Mouse (Mus musculus): ENCODE measurements around the gene Npy.
A peak's percentile ranks its signal among the peaks of the same experiment; 100 is the strongest.

The Npy gene

DNA sequence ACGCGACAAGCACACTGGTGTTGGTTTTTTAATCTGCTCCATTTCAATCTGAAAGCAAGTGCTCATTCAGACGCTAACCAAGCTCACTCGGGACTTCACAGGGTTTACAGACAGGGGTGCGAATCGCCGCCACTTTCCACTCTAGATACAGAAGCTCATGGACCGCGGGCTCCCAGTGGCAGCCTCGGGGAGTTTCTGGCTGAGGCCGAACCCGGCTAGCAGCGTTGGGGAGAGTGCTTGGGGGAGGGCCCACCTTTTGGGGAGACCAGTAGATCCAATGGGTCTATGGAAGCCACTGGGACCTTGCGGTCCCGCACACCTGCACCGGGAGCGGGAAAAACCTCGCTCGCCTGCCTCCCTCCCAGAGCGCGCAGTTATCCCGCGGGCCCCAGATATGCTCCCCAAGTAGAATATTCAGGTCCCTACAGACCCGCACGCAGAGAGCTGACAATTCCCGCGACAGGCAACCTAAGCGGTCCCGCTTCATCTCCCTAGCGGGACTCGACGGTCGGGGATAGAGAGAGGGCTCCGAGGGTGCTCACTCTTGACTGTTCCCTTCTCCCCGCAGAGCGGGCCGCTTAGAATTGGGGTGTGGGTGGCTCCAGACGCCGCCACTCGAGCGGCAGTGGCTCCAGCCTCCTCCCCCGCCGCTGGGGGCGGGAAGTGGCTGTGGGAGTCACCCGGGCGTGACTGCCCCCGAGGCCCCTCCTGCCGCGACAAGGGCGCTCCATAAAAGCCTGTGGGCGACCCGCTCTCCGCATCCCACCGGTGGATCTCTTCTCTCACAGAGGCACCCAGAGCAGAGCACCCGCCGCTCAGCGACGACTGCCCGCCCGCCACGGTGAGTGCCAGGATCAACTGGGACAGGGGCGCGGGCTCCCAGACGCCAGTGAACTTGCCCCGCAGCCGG is at the start of gene Npy:
Npy (plus strand) TSS at position 750 of the 910 bp plus-strand sequence.
- no peak for DNase-seq (ENCODE audit: extremely low spot score, low read depth, low spot score)

DNA sequence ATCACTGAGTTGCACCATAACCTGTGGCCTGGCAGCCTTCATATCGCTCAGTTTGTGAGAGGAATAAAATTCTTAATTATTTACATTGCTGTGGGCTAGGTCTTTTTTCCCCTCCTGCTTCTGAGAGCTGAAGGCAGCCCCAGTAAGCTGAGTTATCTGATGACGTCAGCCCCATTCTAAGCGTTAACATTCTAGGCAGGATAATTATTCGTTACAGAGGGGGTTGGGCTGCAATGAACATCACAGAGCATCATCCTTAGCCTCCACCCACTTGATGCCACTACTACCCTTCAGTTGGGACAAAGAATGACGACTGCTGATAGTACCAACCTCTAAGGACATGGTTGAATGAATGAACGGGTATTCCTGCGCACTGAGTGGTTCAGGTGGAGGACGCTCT is 47.5 kb upstream of the Npy start:
- no peak for DNase-seq (ENCODE audit: extremely low spot score, low read depth, low spot score)

DNA sequence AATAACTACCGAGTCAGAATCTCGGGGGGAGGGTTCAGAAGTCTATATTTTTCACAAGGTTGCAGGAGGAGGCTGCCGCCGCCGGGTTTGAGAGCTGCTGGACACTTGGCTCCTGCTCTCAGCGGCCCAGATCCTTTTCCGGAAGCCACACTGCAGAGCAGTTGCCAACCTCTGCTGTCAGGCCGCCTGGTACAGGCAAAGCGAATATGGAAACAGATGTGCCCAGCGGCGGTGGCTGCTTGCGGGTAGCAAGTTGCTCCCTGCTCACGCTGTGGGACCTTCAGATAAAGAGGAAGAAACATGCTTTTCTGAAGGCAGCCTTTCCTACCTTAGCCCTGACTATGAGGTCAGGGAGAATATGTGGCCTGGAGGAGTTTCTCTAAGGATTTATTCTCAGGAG is 44.4 kb upstream of the Npy start:
- no peak for DNase-seq (ENCODE audit: extremely low spot score, low read depth, low spot score)

DNA sequence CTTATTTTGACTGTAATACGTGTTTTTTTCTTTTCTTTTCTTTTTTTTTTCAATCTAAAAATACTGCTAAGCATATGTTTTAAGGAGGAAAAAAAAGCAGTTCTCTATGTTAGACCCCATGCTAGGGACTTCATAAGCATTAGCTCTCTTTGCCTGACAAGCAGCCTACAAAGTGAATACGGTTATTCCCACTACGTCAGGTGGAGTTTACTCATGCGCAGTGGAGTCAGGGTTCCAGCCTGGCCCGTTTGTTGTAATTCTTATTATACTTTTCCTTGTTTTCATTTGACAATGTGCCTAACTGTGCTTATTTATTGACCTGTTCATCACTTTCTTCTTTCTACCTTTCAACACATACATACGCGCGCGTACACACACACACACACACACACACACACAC is 43.8 kb upstream of the Npy start:
- no peak for DNase-seq (ENCODE audit: extremely low spot score, low read depth, low spot score)

DNA sequence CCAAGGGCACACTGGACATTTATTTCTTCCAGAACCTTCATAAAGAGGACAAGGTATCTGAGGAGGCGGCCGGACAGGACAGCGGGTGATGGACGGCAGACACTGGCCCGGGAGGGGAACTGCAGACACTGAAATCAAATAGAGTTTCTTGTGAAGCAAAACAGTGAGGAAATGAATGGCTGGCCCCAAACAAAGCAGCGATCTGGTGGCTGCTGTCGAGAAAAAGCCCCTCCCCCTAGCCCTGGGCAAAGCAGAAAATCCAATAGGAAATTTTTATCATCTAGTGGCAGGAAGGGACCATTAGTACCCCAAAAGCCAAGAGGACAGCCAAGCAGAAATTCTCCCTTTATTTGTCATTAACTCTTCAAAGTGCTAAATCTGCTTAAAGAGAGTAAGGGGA is 42.9 kb upstream of the Npy start:
- no peak for DNase-seq (ENCODE audit: extremely low spot score, low read depth, low spot score)

DNA sequence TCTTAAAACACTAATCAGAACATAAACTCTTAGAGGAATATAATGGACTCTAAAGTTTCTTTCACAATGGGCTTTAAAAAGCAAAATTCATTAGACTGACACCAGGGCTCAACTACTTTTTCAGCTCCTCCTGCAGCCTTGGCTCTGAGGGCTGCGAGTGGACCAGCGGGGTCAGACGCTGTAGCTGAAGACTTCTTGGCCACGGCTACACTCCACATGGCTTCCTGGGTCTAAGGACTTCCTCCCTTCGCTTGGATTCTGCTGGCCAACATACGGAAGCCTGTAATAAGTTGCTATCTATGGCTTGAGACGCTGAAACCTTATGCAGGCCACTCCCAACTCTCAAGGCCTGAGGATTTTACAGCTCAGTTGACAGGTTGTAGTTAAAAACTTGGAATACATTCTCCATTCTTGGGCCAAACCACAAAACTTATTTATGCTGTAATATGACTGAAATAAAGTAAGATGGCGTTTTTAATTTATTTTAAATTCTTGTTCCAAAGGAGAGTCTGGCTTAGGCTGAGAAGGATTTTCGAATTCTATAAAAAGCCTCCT is 41.6 kb upstream of the Npy start:
- no peak for DNase-seq (ENCODE audit: extremely low spot score, low read depth, low spot score)

DNA sequence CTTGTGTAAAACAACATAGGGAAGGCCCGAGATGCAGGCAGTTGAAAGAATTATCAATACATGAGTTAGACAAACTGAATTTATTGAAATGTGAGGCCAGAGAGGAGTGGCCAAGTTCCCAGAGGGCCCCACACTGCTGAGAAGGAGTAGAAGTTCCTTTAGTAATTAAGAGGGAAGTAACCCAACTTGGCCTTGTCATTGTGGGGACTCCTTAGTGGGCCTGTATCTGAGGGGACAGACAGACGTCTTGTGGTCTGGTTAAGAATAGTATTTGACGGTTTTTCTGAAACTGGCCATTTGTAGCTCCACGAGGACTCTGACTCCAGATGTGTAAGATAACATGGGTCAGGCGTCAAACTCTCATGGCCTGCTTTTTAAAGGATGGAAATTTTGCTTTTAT is 40.7 kb upstream of the Npy start:
- DNase-seq (ENCODE audit: extremely low spot score, low read depth, low spot score), result no peak

DNA sequence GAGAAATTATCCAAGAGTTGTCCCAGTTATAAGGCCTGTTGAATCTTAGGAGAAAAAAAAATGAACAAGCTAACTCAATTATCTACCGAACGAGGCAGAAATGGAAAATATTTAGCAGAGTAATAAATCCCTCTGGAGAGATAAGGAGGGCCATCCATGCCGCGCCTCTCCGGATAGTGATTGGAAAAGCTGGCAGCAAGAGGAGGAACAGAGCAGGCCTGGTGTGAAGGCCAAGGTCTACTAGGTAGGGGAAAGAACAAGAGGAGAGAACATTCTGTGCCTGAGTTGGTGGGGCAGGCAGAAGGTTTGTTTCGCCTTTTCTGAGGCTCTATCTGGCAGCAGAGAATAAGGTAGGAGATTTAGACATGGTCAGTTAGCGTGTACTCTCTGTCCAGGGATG is 39.8 kb upstream of the Npy start:
- no peak for DNase-seq (ENCODE audit: extremely low spot score, low read depth, low spot score)

DNA sequence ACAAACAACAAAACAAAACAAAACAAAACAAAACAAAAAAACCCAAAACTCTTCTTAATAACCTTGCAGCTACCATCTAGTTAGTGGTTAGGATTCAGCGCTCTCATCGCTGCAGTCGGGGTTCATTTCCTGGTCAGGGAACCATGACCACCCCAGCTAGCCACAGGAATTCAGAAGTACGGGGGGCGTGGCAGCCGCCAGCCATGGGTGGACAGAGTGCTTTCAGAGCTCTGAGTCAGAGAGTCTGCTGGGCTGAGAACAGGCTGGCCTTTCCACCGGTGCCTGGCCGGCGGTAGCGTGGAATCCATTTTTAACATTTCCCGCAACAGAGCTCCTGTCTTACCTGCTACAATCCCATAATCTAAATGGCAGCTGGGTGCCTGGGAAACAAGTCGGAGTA is 30.0 kb upstream of the Npy start:
- DNase-seq (ENCODE audit: extremely low spot score, low read depth, low spot score), result no peak

DNA sequence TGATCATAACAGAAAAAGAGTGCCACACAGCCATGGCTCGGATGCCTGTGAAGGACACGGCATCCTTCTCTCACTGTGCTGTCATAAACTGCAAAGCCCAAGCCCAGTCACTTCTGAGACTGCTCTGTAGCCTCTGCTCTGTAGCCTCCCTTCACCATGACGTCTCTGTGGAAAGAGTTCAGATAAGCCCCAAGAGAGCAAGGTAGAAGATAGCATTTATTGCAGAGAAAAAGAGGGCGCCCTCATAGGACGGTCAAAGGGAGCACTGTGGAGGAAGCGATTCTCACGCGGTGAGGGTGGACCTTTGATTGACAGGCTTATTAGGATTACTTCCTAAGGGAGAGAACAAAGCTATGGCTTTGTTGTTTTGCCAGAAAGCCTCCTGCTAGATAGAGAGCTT is 18.4 kb upstream of the Npy start:
- DNase-seq (ENCODE audit: extremely low spot score, low read depth, low spot score), result no peak

DNA sequence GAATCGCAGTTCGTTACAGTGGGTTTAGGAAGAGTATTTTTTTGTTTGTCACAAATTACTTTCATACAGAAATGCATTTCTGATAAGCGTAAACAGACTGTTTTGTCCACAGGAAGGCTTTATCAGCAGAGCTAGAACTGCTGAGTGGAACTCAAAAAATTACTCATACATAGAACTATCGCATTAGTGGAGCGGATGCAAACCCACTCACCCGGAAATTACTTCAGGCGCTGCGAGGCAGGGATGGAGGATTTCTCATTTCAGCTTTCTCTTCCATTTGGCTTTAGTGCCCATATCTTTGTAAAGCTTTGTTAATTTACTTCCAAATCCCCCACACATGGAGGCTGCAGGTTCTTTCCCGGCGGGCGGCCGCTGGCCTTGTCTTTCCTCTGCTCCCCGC is 14.4 kb upstream of the Npy start:
- no peak for DNase-seq (ENCODE audit: extremely low spot score, low read depth, low spot score)

DNA sequence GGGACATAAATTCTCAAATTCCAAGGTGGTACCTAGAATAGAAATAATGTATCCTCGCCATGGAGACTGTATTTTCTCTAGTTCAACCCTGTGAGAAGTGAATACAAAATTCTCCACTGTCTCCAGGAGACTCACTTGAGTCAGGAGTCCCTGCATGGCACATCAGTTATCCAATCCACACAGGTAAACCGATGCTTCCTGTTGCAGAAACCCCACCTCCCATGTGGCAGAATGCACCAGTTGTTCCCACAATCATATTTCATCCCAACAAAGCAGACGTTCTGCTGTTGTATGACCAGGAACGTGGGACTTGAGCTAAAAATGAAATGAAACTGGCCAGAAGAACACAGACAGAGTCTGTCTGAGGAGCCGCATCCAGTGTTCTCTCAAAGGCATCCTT is 5.3 kb upstream of the Npy start:
- DNase-seq (ENCODE audit: extremely low spot score, low read depth, low spot score), result no peak

DNA sequence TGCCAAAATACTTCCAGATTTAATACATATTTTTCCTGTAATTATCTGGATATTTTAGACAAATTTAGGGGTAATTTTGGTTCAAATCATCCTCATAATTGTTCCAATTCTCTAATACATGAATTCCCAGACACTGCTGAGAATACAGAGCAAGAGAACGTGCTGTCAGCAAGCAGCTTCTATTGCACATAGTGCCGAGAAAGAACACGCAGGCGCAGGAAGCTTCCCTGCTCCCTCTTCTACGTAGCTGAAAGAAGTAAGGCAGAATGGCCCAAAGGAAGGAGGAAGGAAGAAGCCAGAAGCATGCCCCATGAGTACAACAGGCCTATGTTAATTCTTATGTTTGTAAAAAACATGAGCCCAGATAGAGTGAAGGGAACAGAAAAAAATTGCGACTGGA is 4.9 kb upstream of the Npy start:
- no peak for DNase-seq (ENCODE audit: extremely low spot score, low read depth, low spot score)

DNA sequence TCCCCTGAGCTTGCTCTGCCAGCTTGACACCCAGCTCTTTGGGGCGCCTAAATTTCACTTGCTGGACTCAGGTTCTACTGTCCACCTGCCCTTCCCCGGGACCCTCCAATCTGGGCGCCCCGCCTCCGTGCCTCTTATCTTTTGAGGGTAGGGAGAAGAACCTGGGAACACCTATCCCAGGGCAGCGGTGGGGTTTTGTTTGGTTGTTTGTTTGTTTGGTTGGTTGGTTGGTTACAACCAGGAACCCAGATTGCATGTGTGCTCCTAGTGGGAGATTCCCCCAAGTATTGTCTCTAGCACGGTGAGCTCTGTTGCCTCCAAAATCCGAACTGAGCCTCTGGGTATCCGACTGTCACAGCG is 341 bp downstream of the Npy start:
- DNase-seq (ENCODE audit: extremely low spot score, low read depth, low spot score), result no peak

DNA sequence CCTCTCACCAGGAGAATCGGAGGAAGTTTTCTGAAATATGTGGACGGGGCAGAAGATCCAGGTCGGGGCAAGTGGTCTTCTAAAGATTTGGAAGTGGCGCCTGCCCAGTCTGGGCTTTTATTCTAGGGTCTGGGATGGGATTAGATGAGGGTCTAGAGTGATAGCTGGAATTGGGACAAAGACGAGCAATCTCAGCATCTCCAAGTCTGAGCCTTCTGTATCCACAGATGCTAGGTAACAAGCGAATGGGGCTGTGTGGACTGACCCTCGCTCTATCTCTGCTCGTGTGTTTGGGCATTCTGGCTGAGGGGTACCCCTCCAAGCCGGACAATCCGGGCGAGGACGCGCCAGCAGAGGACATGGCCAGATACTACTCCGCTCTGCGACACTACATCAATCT is 861 bp downstream of the Npy start:
- no peak for DNase-seq (ENCODE audit: extremely low spot score, low read depth, low spot score)

DNA sequence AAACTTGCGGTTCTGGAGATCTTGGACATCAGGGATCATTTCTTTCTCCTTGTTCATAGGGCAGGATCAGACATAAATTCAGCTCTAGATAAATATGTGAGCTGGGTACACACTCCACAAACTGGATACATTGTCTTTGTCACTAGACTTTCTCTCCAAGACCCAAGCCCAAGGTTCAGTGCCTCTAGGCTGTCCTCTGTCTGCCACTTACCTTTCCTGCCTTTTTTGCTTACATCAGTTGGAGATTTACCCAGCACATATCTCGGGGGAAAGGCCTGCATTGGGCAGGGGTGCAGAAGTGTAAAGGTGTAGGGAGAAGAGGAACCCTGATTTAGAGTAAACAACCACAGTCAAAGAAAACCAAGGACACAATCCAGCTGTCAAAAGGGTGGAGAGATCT is 1.3 kb downstream of the Npy start:
- DNase-seq (ENCODE audit: extremely low spot score, low read depth, low spot score), result no peak

DNA sequence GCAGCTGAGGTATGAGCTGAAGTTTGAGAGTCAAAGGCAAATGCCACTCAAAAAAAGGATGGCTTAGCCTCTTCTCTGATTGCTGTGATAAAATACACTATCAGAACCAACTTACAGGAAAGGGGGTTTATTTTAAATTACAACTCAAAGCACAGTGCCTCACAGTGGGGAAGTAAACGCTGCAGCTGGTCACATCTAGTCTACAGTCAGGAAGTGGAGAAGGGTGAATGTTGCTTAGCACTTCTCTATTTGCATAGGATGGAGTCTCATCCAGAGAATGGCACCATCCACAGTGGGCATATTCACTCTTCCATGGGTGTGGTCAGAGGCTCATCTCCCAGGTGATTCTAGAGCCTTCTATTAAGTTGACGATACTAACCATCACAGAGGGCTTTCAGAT is 9.1 kb downstream of the Npy start:
- DNase-seq (ENCODE audit: extremely low spot score, low read depth, low spot score), result no peak

DNA sequence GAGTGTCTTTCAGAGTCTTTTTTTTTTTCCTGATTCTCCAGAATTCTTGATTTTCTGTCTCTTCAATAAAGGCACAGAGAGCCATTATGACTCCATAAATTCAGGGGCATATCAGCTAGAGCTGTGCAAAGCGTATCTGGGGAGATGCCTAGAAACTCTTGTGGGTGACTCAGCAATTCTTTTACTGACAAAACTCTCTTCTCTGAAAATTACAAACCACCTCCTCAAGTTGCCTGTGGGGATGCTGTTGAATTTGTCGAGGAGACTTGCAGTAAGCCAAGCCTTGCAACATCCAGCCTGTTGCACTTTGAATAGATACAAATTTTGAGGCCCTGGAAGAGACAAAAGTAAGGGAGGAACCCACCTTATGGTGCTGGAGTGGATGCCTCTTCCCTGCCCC is 34.3 kb downstream of the Npy start:
- DNase-seq (ENCODE audit: extremely low spot score, low read depth, low spot score), result no peak

DNA sequence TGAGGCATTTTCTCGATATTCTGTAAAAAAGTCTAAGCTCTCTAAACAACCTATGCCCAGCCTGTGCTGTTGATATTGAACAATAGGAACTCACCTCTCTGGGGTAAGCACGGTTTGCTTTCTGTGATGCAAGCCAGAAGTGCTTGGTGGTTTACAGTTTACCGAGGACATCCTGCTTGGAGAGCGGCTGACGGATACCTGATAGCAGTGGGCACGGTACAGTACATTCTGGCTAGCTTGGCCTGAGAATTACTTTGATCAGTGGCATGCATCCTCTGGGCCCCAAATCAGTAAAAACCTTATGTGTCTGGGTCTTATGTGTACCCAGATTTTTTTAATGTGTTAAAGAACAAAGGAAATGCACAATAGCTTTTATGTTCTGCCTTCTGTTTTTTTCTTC is 45.1 kb downstream of the Npy start:
- no peak for DNase-seq (ENCODE audit: extremely low spot score, low read depth, low spot score)

DNA sequence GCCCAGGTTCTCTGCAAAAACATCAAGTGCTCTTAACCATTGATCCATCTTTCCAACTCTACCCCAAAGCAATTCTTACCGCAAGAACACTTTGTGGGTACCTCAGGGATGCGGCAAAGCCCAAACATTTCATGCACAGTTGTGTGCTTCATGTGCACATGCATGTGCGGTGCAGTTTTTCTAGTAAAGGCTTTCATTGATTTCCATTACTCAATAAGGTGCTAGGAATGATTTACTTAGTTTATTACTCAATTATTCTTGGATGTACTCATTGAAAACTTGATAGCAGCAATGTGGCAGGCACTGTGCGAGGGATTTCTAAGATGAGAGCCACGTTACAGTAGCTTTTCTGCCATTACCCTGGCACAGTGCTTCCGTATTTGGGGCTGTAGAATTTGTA is 48.6 kb downstream of the Npy start:
- no peak for DNase-seq (ENCODE audit: extremely low spot score, low read depth, low spot score)

DNA sequence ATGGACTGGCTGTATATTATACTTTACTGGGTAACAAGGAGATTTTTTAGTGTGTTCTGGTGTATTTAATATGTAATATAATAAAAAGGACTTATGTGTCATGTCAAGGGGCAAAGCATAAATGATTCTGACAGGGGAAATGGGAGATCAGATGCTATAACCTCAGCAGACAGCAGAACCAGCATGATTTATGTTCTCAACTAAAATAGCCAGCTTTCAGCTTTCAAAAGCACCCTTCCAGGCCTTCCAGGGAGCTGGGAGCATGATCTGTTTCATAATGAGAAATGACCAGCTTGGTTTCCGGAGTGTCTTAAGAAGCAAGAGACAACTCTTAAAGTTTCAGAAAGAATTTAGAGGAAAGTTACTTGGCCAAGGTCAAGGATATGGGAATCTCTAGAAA is 51.0 kb downstream of the Npy start:
- DNase-seq (ENCODE audit: extremely low spot score, low read depth, low spot score), result peak; percentile 10

DNA sequence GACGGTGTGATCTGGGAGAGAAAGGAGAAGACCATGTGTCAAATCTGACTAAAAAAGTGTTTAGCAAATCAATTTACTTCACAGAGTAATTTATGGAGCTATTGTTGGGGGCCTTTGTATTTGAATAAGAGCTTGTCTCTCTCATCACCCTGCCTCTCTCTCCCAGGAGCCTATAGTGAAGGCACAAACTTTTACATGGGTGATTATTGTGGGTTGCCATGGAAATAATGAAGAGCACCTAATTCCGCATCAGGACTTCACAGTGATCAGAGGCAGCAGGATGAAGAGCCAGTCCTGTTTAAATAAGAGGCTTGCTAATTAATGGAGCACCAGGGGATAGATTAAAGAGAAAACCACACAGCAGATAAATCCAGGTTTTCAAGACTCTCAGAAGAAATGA is 52.6 kb downstream of the Npy start:
- no peak for DNase-seq (ENCODE audit: extremely low spot score, low read depth, low spot score)

DNA sequence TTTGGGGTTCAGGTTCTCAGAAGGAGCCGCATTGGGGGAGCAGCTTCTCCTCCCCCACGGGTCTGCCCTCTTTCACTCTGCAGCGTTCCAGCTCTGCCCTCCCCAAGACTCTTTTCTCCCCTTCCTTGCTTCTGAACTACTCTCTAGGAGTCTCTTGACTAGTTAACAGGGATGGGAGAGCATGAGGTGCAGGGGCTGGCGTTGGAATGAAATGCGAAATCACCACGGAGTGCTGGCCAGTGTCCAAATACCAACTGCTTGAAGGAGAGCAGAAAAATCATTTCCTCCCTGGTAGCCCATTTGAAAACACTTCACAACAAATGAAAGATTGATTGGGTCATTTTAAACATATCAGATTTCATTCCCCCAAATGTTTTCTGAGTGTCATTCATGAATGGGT is 53.3 kb downstream of the Npy start:
- DNase-seq (ENCODE audit: extremely low spot score, low read depth, low spot score), result no peak
